Mouse (Mus musculus): ENCODE measurements around the gene Zbtb1. TPM values are rescaled to one million over a fixed set of nuclear protein-coding genes. Genes with fewer than 3 reads are reported as not detected.
A peak's percentile ranks its signal among the peaks of the same experiment; 100 is the strongest.

Gene Zbtb1
- polyA plus RNA-seq, 1 experiment from 2014 or later, result 11.7 TPM

DNA sequence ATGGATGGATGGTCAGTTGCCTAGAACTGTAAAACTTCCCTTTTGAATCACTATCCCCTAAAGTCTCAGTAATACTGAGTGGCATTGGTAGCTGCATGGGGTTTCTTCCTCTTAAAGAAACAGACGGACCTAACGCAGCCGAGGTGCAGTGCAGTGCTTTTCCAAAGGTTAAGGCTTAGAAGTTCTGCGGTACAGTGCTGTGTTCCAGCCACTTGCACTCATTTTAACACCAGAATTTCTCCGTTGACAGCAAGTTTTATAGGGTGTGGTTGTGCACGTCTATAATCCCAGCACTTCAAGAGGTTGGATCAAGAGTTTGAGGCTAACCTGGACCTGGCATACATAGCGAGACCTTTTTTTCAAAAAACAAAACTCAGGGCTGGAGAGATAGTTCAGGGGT is 2.0 kb downstream of the Zbtb1 start:
- Histone ChIP-seq H3K9me3 (no peaks in the 10 kb centered on the region), H3K27me3 (no peaks in the 10 kb centered on the region), H3K9ac (0 out of 2 replicates have a peak overlapping the region, but pooled peaks have one; percentile 97), H3K36me3 (no peaks in the 10 kb centered on the region), H3K4me3 (peak overlapping the region; percentile 75), H3K4me2 (replicated peaks) (peak overlapping the region; percentile 81), H3K4me1 (peaks cover 35% of the 10 kb centered on the region), H3K27ac (no peak overlapping the region)
- WGBS, result 44% methylated on average over 7 of the region's 7 CpGs
- ATAC-seq (ENCODE audit: insufficient number of reproducible peaks, insufficient read depth, low FRiP score, low TSS enrichment), result no peak

DNA sequence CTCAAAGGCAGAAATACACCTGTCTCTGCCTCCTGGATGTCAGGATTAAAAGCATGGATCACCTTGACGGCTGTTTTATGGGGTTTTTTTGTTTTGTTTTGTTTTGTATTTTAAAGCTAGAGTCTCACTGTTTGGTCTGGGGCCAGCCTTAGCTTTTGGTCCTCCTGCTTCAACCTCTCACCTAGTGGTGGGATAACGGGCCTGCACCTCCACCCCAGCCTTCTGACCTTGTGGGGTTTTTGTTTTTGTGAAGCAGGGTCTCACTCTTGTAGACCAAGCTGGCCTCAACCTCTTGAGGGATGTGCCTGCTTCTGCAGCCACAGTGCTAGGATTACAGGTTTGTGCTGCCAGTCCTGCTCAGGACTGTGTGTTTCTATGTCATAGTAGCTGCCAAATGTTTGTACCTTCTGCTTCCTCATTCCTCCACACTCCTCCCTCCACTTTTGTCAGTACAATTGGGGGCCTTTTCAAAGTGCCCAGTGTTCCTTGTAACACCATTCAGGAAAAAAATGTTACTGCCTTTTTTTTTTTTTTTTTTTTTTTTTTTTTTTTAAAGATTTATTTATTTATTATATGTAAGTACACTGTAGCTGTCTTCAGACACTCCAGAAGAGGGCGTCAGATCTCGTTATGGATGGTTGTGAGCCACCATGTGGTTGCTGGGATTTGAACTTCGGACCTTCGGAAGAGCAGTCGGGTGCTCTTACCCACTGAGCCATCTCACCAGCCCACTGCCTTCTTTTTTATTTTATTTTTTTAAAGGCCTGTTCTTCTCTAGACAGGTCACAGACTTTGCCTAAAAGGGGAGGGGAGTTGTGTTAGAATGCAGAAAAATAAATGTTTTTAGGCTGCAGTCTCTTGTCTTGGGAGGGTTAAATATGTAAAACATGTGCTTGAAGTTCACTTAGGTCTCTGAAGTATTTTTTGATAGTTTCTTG is 3.1 kb downstream of the Zbtb1 start:
- no peak for ATAC-seq (ENCODE audit: insufficient number of reproducible peaks, insufficient read depth, low FRiP score, low TSS enrichment)
- no peak overlapping the region; the same call in 1 of the 2 replicates for H3K4me2 ChIP-seq (replicated peaks)

DNA sequence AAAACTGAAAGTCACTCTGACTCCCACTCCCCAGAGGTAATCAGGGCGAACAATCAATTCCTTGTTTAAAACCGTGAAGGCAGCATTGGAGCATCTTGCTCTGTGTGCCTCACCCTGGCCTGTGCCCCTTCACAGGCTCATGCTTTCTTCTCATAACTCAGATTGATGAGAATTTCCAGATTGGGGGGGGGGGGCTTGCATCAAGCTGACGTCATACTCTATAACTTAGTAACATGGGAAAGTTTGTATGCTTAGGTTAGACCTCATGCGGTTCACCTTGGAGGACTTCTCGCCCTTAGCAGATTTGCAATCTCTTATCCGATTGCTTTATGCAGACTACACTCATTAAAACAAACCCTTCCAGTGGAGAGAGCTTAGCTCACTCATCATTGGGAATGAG is 3.9 kb downstream of the Zbtb1 start:
- Histone ChIP-seq H3K27me3 (no peaks in the 10 kb centered on the region), H3K4me1 (peaks cover 19% of the 10 kb centered on the region), H3K9me3 (no peaks in the 10 kb centered on the region), H3K27ac (no peak overlapping the region), H3K9ac (no peak overlapping the region), H3K4me2 (replicated peaks) (no peak overlapping the region), H3K36me3 (no peaks in the 10 kb centered on the region), H3K4me3 (no peak overlapping the region)
- WGBS, result 64% methylated on average over 6 of the region's 6 CpGs
- ATAC-seq (ENCODE audit: insufficient number of reproducible peaks, insufficient read depth, low FRiP score, low TSS enrichment), result no peak

More for the DNA sequence above, 3.1 kb downstream of the Zbtb1 start:
- 84% methylated on average over 6 of the region's 7 CpGs for WGBS
- no peak overlapping the region for H3K4me3 ChIP-seq
- H3K36me3 ChIP-seq, result no peaks in the 10 kb centered on the region
- H3K27ac ChIP-seq, result no peak overlapping the region
- H3K27me3 ChIP-seq, result no peaks in the 10 kb centered on the region
- no peaks in the 10 kb centered on the region for H3K9me3 ChIP-seq
- peaks cover 23% of the 10 kb centered on the region for H3K4me1 ChIP-seq
- H3K9ac ChIP-seq, result no peak overlapping the region

DNA sequence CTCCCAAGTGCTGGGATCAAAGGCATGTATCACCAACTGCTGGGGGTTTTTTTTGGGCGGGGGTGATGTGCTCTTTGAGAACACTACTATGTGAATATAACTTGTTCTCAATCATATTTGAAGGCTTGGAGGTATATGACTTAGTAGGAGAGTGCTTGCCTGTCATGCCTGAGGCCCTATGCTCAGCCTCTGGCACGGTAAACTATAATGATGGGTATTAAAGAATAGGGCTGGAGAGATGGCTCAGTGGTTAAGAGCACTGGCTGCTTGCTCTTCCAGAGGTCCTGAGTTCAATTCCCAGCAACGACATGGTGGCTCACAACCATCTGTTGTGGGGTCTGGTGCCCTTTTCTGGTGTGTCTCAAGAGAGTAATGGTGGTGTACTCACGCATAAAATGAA is 4.8 kb downstream of the Zbtb1 start:
- Histone ChIP-seq H3K9ac (no peak overlapping the region), H3K9me3 (no peaks in the 10 kb centered on the region), H3K27me3 (no peaks in the 10 kb centered on the region), H3K27ac (no peak overlapping the region), H3K36me3 (no peaks in the 10 kb centered on the region), H3K4me3 (no peak overlapping the region), H3K4me1 (peaks cover 19% of the 10 kb centered on the region), H3K4me2 (replicated peaks) (no peak overlapping the region)
- ATAC-seq (ENCODE audit: insufficient number of reproducible peaks, insufficient read depth, low FRiP score, low TSS enrichment), result no peak
- 81% methylated on average over 4 of the region's 4 CpGs for WGBS

DNA sequence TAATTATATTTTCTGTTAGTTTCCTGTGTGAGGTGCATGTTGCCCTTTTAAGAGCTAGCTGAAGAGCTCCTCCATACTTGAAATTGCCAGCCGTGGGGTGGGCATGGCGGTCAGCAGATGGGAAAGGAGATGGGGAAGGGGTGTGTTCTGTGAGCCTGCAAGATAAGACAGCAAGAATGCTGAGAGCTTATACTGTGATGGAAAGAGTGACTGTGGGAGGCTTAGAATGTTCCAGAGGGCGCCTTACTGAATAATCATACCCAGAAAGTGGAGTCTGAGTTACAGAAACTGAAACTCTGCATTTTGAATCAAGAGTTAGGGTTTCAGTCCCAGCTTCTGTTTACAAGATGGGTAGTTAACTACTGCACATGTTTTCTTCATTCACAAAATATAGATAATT is 5.4 kb downstream of the Zbtb1 start:
- 81% methylated on average over 3 of the region's 3 CpGs for WGBS
- H3K27ac ChIP-seq, result no peak overlapping the region
- H3K4me3 ChIP-seq, result no peak overlapping the region
- no peak overlapping the region for H3K9ac ChIP-seq
- ATAC-seq (ENCODE audit: insufficient number of reproducible peaks, insufficient read depth, low FRiP score, low TSS enrichment), result no peak
- H3K4me2 ChIP-seq (replicated peaks), result no peak overlapping the region
- no peaks in the 10 kb centered on the region for H3K27me3 ChIP-seq
- no peaks in the 10 kb centered on the region for H3K9me3 ChIP-seq
- no peaks in the 10 kb centered on the region for H3K36me3 ChIP-seq
- H3K4me1 ChIP-seq, result peaks cover 19% of the 10 kb centered on the region

DNA sequence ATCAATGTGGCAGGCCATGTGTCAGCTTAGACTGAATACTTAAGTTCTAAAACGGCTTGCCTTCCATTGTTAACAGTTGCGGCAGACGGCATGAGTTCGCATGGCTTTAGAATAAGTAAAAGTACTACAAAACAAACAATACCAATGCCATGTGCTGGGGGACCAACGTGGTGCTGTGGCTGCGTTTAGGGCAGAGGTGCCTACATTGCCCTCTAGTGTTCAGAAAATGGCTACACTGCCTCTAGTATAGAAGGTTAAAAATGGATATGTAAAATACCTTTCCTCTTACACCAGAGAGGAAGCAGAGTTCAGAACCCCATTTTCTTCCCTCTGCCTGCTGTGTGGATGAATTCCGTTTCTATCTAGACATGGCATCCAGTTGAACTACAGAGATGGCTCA is 6.6 kb downstream of the Zbtb1 start:
- Histone ChIP-seq H3K27ac (no peak overlapping the region), H3K4me3 (no peak overlapping the region), H3K36me3 (no peaks in the 10 kb centered on the region), H3K4me1 (peaks cover 17% of the 10 kb centered on the region), H3K9ac (no peak overlapping the region), H3K27me3 (no peaks in the 10 kb centered on the region), H3K4me2 (replicated peaks) (no peak overlapping the region), H3K9me3 (no peaks in the 10 kb centered on the region)
- 56% methylated on average over 7 of the region's 7 CpGs for WGBS
- ATAC-seq (ENCODE audit: insufficient number of reproducible peaks, insufficient read depth, low FRiP score, low TSS enrichment), result no peak

DNA sequence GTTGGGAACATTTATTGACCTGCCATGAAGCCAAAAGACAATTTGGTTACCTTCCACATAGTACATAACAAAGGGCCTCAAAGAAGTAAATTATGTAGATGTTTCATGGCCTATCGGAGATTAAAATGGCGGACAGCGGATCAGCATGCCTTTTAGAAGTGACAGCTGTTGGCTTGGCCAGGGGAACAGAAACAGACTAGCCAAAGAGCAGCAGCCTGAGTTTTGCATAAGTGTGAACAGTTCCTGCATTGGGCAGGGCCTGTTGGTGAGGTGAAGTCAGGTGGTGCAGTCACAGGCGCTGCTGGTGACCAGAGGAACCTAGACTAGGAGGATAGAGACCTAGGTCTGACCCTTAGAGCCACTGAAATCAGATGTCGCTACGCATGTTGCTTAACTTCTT is 7.0 kb downstream of the Zbtb1 start:
- ATAC-seq (ENCODE audit: insufficient number of reproducible peaks, insufficient read depth, low FRiP score, low TSS enrichment), result no peak
- Histone ChIP-seq H3K4me1 (peaks cover 13% of the 10 kb centered on the region), H3K36me3 (no peaks in the 10 kb centered on the region), H3K9ac (no peak overlapping the region), H3K27me3 (no peaks in the 10 kb centered on the region), H3K4me3 (no peak overlapping the region), H3K27ac (no peak overlapping the region), H3K9me3 (no peaks in the 10 kb centered on the region), H3K4me2 (replicated peaks) (no peak overlapping the region)
- WGBS, result 97% methylated on average over 6 of the region's 6 CpGs

DNA sequence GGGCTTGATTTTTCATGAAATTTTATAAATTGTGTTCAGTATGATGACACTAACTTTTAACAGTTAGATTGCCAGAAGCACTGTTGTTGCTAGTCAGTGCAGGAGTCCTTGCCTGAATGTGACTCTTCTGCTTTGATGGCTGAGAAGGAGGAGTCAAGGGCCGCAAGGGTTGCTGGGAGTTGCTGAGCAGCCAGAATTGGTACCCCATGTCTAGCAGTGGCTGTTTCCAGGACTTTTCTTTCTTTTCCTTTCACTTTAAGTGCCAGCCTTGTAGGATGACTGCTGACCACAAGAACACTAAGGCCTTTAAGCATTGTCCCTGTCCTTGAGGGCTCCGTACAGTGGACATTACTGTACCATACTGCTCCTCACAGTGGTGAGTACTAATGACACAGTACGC is 7.7 kb downstream of the Zbtb1 start:
- no peak overlapping the region for H3K9ac ChIP-seq
- peaks cover 6% of the 10 kb centered on the region for H3K4me1 ChIP-seq
- H3K36me3 ChIP-seq, result no peaks in the 10 kb centered on the region
- no peak for ATAC-seq (ENCODE audit: insufficient number of reproducible peaks, insufficient read depth, low FRiP score, low TSS enrichment)
- H3K27me3 ChIP-seq, result no peaks in the 10 kb centered on the region
- no peak overlapping the region for H3K4me3 ChIP-seq
- no peak overlapping the region for H3K27ac ChIP-seq
- 97% methylated on average over 3 of the region's 3 CpGs for WGBS
- H3K9me3 ChIP-seq, result no peaks in the 10 kb centered on the region
- H3K4me2 ChIP-seq (replicated peaks), result no peak overlapping the region

DNA sequence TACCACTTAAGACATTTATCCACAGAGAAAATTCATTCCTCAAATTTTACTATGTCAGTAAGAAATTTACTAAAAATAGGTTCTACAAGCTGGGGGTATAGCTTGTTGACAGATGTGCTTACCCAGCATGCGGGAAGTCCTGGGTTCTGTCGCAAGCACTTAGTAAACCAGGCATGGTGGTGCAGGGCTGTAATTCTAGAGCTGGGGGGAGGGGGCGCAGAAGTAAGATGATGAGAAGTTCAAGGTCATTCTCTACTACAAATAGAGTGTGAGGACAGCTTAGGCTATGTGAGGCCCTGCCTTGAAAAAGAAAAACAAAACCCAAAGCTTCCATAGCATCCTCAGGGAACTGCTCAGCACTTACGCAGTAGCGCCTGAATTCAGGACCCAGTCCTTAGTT is 8.5 kb downstream of the Zbtb1 start:
- WGBS, result 79% methylated on average over 5 of the region's 5 CpGs
- Histone ChIP-seq H3K9ac (no peak overlapping the region), H3K4me1 (peaks cover 3% of the 10 kb centered on the region; the same call in 1 of the 2 replicates), H3K9me3 (no peaks in the 10 kb centered on the region), H3K4me2 (replicated peaks) (no peak overlapping the region), H3K27ac (no peak overlapping the region), H3K4me3 (no peak overlapping the region), H3K36me3 (no peaks in the 10 kb centered on the region), H3K27me3 (no peaks in the 10 kb centered on the region)
- ATAC-seq (ENCODE audit: insufficient number of reproducible peaks, insufficient read depth, low FRiP score, low TSS enrichment), result no peak

DNA sequence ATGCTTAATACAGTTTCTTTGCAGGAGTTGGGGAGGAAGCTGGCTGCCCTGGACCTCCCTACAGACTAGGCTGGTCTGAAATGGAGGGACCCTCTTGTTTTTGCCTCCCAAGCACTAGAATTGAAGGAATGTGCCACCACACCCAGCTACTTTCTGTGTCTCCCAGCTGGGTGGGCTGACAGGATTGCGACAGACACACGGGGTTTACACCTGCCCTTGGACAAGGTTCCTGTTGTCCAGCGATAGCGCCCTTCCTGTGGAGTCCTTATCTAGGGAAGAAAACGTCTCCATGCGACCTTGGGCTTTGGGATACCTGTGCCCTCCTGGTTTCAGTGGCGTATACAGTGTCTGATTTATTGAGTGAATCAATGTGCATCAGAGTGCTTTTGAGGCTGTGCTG is 10.1 kb downstream of the Zbtb1 start:
- ATAC-seq (ENCODE audit: insufficient number of reproducible peaks, insufficient read depth, low FRiP score, low TSS enrichment), result no peak
- Histone ChIP-seq H3K27ac (no peak overlapping the region), H3K4me3 (no peak overlapping the region), H3K36me3 (peaks cover under 1% of the 10 kb centered on the region; the same call in 1 of the 2 replicates), H3K27me3 (no peaks in the 10 kb centered on the region), H3K9ac (no peak overlapping the region), H3K4me2 (replicated peaks) (no peak overlapping the region), H3K9me3 (no peaks in the 10 kb centered on the region), H3K4me1 (no peaks in the 10 kb centered on the region)
- 89% methylated on average over 7 of the region's 7 CpGs for WGBS

DNA sequence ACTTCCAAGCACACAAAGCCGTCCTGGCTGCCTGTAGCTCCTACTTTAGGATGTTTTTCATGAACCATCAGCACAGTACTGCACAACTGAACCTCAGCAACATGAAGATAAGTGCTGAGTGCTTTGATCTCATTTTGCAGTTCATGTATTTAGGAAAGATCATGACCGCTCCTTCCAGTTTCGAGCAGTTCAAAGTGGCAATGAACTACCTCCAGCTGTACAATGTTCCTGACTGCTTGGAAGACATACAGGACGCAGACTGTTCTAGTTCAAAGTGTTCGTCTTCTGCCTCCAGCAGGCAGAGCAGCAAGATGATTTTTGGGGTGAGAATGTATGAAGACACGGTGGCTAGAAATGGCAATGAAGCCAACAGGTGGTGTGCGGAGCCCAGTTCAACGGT is 15.3 kb downstream of the Zbtb1 start:
- Histone ChIP-seq H3K4me3 (no peak overlapping the region), H3K27ac (no peak overlapping the region), H3K36me3 (peaks cover 28% of the 10 kb centered on the region), H3K4me2 (replicated peaks) (no peak overlapping the region), H3K27me3 (no peaks in the 10 kb centered on the region), H3K9ac (no peak overlapping the region), H3K9me3 (no peaks in the 10 kb centered on the region), H3K4me1 (no peaks in the 10 kb centered on the region)
- no peak for ATAC-seq (ENCODE audit: insufficient number of reproducible peaks, insufficient read depth, low FRiP score, low TSS enrichment)
- 91% methylated on average over 8 of the region's 8 CpGs for WGBS

DNA sequence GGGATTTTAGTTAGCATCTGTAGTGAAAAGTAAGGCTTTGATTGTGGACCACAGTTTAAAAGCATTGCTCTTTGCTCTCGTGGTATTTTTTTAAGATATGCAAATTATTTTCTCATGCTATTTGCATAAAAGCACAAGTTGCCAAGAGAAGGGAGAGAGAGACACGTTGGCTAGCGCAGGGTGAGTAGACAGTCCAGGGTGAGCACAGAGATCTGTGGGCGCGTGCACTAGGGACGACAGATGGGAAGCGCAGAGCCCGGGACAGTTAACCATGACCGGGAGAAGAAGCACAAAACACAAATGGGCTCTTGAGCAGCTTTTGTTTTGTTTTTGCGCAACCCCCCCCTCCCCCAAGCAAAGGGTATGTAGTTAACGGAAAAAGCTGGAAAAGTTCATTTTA is 18.7 kb downstream of the Zbtb1 start:
- Histone ChIP-seq H3K9me3 (no peaks in the 10 kb centered on the region), H3K27ac (no peak overlapping the region), H3K4me2 (replicated peaks) (no peak overlapping the region), H3K4me3 (no peak overlapping the region), H3K27me3 (no peaks in the 10 kb centered on the region), H3K9ac (no peak overlapping the region), H3K4me1 (no peaks in the 10 kb centered on the region), H3K36me3 (peaks cover 33% of the 10 kb centered on the region)
- WGBS, result 85% methylated on average over 11 of the region's 11 CpGs
- ATAC-seq (ENCODE audit: insufficient number of reproducible peaks, insufficient read depth, low FRiP score, low TSS enrichment), result no peak
